ENCODE assay signal across 25 mouse cellular contexts in the genomic region with DNA sequence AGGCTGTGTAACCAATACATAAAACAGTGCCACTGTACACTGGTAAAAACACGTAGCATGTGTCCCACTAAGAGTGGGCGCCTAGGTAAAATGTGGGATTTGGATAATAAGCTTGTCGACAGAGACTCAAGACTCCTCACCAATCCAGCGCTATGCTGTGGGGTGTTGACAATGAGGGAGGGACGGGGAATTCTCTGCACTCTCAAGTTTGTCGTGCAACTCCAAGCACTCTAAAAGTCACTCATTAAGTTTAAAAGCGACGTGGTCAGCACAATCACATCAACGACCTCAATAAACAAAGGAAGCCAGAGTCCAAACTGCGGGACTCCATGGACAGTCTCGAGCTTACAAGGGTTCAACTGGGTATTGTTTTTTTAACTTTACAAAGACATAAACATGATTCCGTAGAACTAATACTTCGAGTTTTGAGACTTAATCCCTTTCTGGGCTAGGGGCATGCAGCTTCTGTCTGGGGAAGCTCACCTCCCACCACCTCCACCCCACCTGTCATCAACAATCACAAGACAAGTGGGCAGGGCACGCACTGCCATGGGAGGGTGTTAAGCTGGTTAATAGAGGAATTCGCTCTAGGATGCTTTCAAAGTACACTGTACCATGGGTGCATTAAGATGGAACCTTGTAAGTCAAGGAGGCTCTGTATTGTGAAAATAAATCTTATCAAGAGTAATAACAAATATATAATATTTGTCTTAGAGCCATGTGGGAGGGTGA. TPM values are rescaled to one million over a fixed set of nuclear protein-coding genes. Genes with fewer than 3 reads are reported as not detected.
DNase-seq lines count a peak whose midpoint lies in the region; ATAC-seq and TF ChIP-seq lines count a peak whose summit lies in the region.
"Had no signal": no experiment of that assay in that cellular context is flagged by ENCODE, and none has a peak within 500 bp of the region (broad histone marks: within the 10 kb centered on the region; RNA-seq: fewer than 3 reads in every experiment).

No protein-coding gene starts in this region.

- H3K27ac ChIP-seq in heart, embryonic 11.5 days (ENCODE audit: low read depth, low read length): 0 out of 2 replicates have a peak overlapping the region, but pooled peaks have one; percentile 4
- H3K27ac ChIP-seq in heart, embryonic 16.5 days (ENCODE audit: low read length): peak overlapping the region; percentile 37; the same call in 1 of the 2 replicates
- H3K27ac ChIP-seq in kidney, embryonic 14.5 days (ENCODE audit: low read depth, low read length): no peak overlapping the region
- H3K27ac ChIP-seq in limb, embryonic 14.5 days (replicated peaks; ENCODE audit: low read depth, low read length): no peak overlapping the region
- H3K27ac ChIP-seq: embryonic facial prominence, embryonic 10.5 days; forebrain, embryonic 13.5 days; hindbrain, embryonic 15.5 days had no signal

- 42% methylated on average over 15 of the region's 15 CpGs for WGBS in heart, embryonic 11.5 days (ENCODE audit: insufficient replicate concordance)
- 35% methylated on average over 15 of the region's 15 CpGs for WGBS in heart, embryonic 16.5 days
- 54% methylated on average over 15 of the region's 15 CpGs for WGBS in kidney, embryonic 14.5 days
- 60% methylated on average over 15 of the region's 15 CpGs for WGBS in limb, embryonic 14.5 days

- TF ChIP-seq POLR2A in limb, embryonic 14.5 days (IDR thresholded peaks at IDR 0.05; ENCODE audit: borderline replicate concordance, extremely low read depth, insufficient read depth, insufficient read length): no peak

- H3K36me3 ChIP-seq in heart, embryonic 11.5 days (ENCODE audit: control insufficient read depth, insufficient read depth, low read length): no peaks in the 10 kb centered on the region
- no peaks in the 10 kb centered on the region for H3K36me3 ChIP-seq in heart, embryonic 16.5 days (ENCODE audit: control insufficient read depth, insufficient read depth)
- H3K36me3 ChIP-seq in kidney, embryonic 14.5 days (ENCODE audit: control insufficient read depth, insufficient read depth, low read length): no peaks in the 10 kb centered on the region
- H3K36me3 ChIP-seq in limb, embryonic 14.5 days (ENCODE audit: control insufficient read depth, insufficient read depth, low read length): no peaks in the 10 kb centered on the region
- H3K36me3 ChIP-seq: embryonic facial prominence, embryonic 10.5 days; hindbrain, embryonic 15.5 days had no signal

- H3K4me3 ChIP-seq in heart, embryonic 11.5 days (ENCODE audit: low read depth, low read length): no peak overlapping the region
- H3K4me3 ChIP-seq in heart, embryonic 16.5 days (ENCODE audit: low read length): no peak overlapping the region
- no peak overlapping the region for H3K4me3 ChIP-seq in kidney, embryonic 14.5 days (ENCODE audit: low read length)
- no peak overlapping the region for H3K4me3 ChIP-seq in limb, embryonic 14.5 days (replicated peaks; ENCODE audit: low read length)
- H3K4me3 ChIP-seq: embryonic facial prominence, embryonic 10.5 days; forebrain, embryonic 13.5 days; hindbrain, embryonic 15.5 days had no signal

- H3K27me3 ChIP-seq in heart, embryonic 11.5 days (ENCODE audit: control insufficient read depth, insufficient read depth, low read length): no peaks in the 10 kb centered on the region
- H3K27me3 ChIP-seq in heart, embryonic 16.5 days (ENCODE audit: control insufficient read depth, insufficient read depth, low read length): no peaks in the 10 kb centered on the region
- H3K27me3 ChIP-seq in kidney, embryonic 14.5 days (ENCODE audit: control insufficient read depth, insufficient read depth, low read length): no peaks in the 10 kb centered on the region
- no peaks in the 10 kb centered on the region for H3K27me3 ChIP-seq in limb, embryonic 14.5 days (ENCODE audit: control insufficient read depth, insufficient read depth, low read length)
- H3K27me3 ChIP-seq: CH12.LX; forebrain, embryonic 13.5 days; hindbrain, embryonic 15.5 days; Patski had no signal

- no peaks in the 10 kb centered on the region for H3K9me3 ChIP-seq in heart, embryonic 11.5 days (replicated peaks; ENCODE audit: control insufficient read depth, low read length)
- H3K9me3 ChIP-seq in heart, embryonic 16.5 days (replicated peaks; ENCODE audit: control insufficient read depth, low read length): no peaks in the 10 kb centered on the region
- no peaks in the 10 kb centered on the region for H3K9me3 ChIP-seq in kidney, embryonic 14.5 days (ENCODE audit: control insufficient read depth, low read length)
- H3K9me3 ChIP-seq in limb, embryonic 14.5 days (ENCODE audit: control insufficient read depth, low read length): no peaks in the 10 kb centered on the region
- H3K9me3 ChIP-seq: embryonic facial prominence, embryonic 10.5 days; forebrain, embryonic 13.5 days; hindbrain, embryonic 15.5 days had no signal

- no peak for ATAC-seq in heart, embryonic 11.5 days (replicated peaks; ENCODE audit: insufficient number of reproducible peaks, low FRiP score, low TSS enrichment)
- no peak for ATAC-seq in heart, embryonic 16.5 days (replicated peaks; ENCODE audit: extremely low read depth, insufficient read depth, low FRiP score)
- ATAC-seq in kidney, embryonic 14.5 days (ENCODE audit: low FRiP score, low TSS enrichment): no peak
- ATAC-seq in limb, embryonic 14.5 days (ENCODE audit: low FRiP score, low read depth): peak; percentile 19; the same call in 1 of the 2 replicates
- ATAC-seq: activated CD4-positive, CD25-positive, alpha-beta regulatory T cell, adult 4 months; forebrain, embryonic 13.5 days; forebrain, postnatal 0 days; Patski had no signal

- peaks cover 7% of the 10 kb centered on the region; the same call in 1 of the 2 replicates for H3K4me1 ChIP-seq in heart, embryonic 11.5 days (ENCODE audit: control insufficient read depth, insufficient read depth, low read length)
- H3K4me1 ChIP-seq in heart, embryonic 16.5 days (ENCODE audit: control insufficient read depth, insufficient read depth, low read length): peaks cover 13% of the 10 kb centered on the region
- 0 out of 2 replicates have a peak, but pooled peaks cover under 1% of the 10 kb centered on the region for H3K4me1 ChIP-seq in kidney, embryonic 14.5 days (ENCODE audit: control insufficient read depth, insufficient read depth, low read length)
- no peaks in the 10 kb centered on the region for H3K4me1 ChIP-seq in limb, embryonic 14.5 days (ENCODE audit: control insufficient read depth, insufficient read depth, low read length)
- H3K4me1 ChIP-seq: forebrain, embryonic 13.5 days had no signal

- no peak for DNase-seq in heart, postnatal 25 days (ENCODE audit: low spot score)
- DNase-seq in heart, adult 8-10 months (ENCODE audit: low spot score): no peak
- DNase-seq in kidney, adult 9 months: peak; percentile 29
- no peak for DNase-seq in limb, embryonic 14.5 days (ENCODE audit: low spot score)
- no peak for DNase-seq in right cerebral cortex, adult 18-20 months
- DNase-seq: adrenal gland, postnatal 25 days; cerebellum, adult 2 months; cerebellum, postnatal 10 days; forebrain, postnatal 0 days; gastrocnemius, postnatal 14 days; heart, postnatal 10 days; kidney, adult 11 months had no signal

- no peak overlapping the region for H3K4me2 ChIP-seq in heart, embryonic 11.5 days
- H3K4me2 ChIP-seq in heart, embryonic 16.5 days (ENCODE audit: low read depth, low read length): no peak overlapping the region
- H3K4me2 ChIP-seq in kidney, embryonic 14.5 days (replicated peaks; ENCODE audit: low read depth, low read length): no peak overlapping the region
- no peak overlapping the region for H3K4me2 ChIP-seq in limb, embryonic 14.5 days (replicated peaks; ENCODE audit: low read depth, low read length, severe bottlenecking)
- H3K4me2 ChIP-seq: forebrain, embryonic 13.5 days; hindbrain, embryonic 15.5 days had no signal

- no peak overlapping the region for H3K9ac ChIP-seq in heart, embryonic 11.5 days (ENCODE audit: low read depth, low read length)
- no peak overlapping the region for H3K9ac ChIP-seq in heart, embryonic 16.5 days (ENCODE audit: low read length)
- H3K9ac ChIP-seq in kidney, embryonic 14.5 days (ENCODE audit: low read depth, low read length): no peak overlapping the region
- no peak overlapping the region for H3K9ac ChIP-seq in limb, embryonic 14.5 days (ENCODE audit: low read depth, low read length, severe bottlenecking)
- H3K9ac ChIP-seq: forebrain, embryonic 13.5 days; forebrain, postnatal 0 days; hindbrain, embryonic 15.5 days had no signal

- intact Hi-C loops in heart, postnatal 25 days (cut with DNase I): loop anchor here (10.0 kb wide), 1 partner anchor 358 kb away; the partner anchor contains the start of gene Tsen15

RNA-seq across cellular contexts. Expression of gene Apobec4, which starts 7.1 kb away (rescaled TPM):
- not detected in 2 replicates for polyA plus RNA-seq in heart, embryonic 11.5 days (2014; fragmentation: Nextera tagmentation; extraction: Ambion mirVana)
- total RNA-seq in heart, postnatal 25 days (2021): not detected
- not detected in 2 replicates for polyA plus RNA-seq in heart, embryonic 16.5 days (2015; fragmentation: Nextera tagmentation; extraction: Ambion mirVana)
- total RNA-seq in heart, adult 8-10 months (2022): not detected
- not detected in 2 replicates for polyA plus RNA-seq in kidney, embryonic 14.5 days (2014; fragmentation: Nextera tagmentation; extraction: Ambion mirVana)
- not detected in 2 replicates for polyA plus RNA-seq in limb, embryonic 14.5 days (2012; rRNA removed)
- not detected in 2 replicates for polyA plus RNA-seq in limb, embryonic 14.5 days (2014; fragmentation: Nextera tagmentation; extraction: Ambion mirVana)
- total RNA-seq: adrenal gland, adult 18-20 months; adrenal gland, postnatal 25 days; CH12.LX; gastrocnemius, adult 18-20 months; gastrocnemius, postnatal 14 days; heart, postnatal 10 days had no signal
- polyA plus RNA-seq: activated CD4-positive, CD25-positive, alpha-beta regulatory T cell, adult 4 months; cerebellum, adult 2 months; embryonic facial prominence, embryonic 10.5 days; gonadal fat pad, adult 2 months; hindbrain, embryonic 11.5 days; hindbrain, embryonic 15.5 days; Patski had no signal

RNA-seq across cellular contexts. Expression of gene Rgl1, which starts 22.9 kb away (rescaled TPM):
- polyA plus RNA-seq in heart, embryonic 11.5 days (2014; fragmentation: Nextera tagmentation; extraction: Ambion mirVana): 61.0 and 68.7 TPM in 2 replicates
- total RNA-seq in heart, postnatal 25 days (2021): 10 to 100 TPM; 37.0 to 38.2 TPM
- polyA plus RNA-seq in heart, embryonic 16.5 days (2015; fragmentation: Nextera tagmentation; extraction: Ambion mirVana): 60.1 and 61.0 TPM in 2 replicates
- 10 to 100 TPM; 30.2 to 37.8 (median 35.0) TPM for total RNA-seq in heart, adult 8-10 months (2022)
- polyA plus RNA-seq in kidney, embryonic 14.5 days (2014; fragmentation: Nextera tagmentation; extraction: Ambion mirVana): 45.2 and 63.8 TPM in 2 replicates
- polyA plus RNA-seq in limb, embryonic 14.5 days (2012; rRNA removed): 28.5 and 29.6 TPM in 2 replicates
- 40.5 and 46.1 TPM in 2 replicates for polyA plus RNA-seq in limb, embryonic 14.5 days (2014; fragmentation: Nextera tagmentation; extraction: Ambion mirVana)

RNA-seq across cellular contexts. Expression of gene Arpc5, which starts 23.1 kb away (rescaled TPM):
- polyA plus RNA-seq in heart, embryonic 11.5 days (2014; fragmentation: Nextera tagmentation; extraction: Ambion mirVana): 257 and 268 TPM in 2 replicates
- total RNA-seq in heart, postnatal 25 days (2021): 10 to 100 TPM; 34.7 to 40.4 TPM
- 196 and 229 TPM in 2 replicates for polyA plus RNA-seq in heart, embryonic 16.5 days (2015; fragmentation: Nextera tagmentation; extraction: Ambion mirVana)
- 10 to 100 TPM; 21.9 to 27.8 (median 25.9) TPM for total RNA-seq in heart, adult 8-10 months (2022)
- polyA plus RNA-seq in kidney, embryonic 14.5 days (2014; fragmentation: Nextera tagmentation; extraction: Ambion mirVana): 228 and 240 TPM in 2 replicates
- polyA plus RNA-seq in limb, embryonic 14.5 days (2012; rRNA removed): 96.4 and 136 TPM in 2 replicates
- polyA plus RNA-seq in limb, embryonic 14.5 days (2014; fragmentation: Nextera tagmentation; extraction: Ambion mirVana): 257 and 263 TPM in 2 replicates

RNA-seq across cellular contexts. Expression of gene Ncf2, which starts 56.7 kb away (rescaled TPM):
- 3.7 and 4.7 TPM in 2 replicates for polyA plus RNA-seq in heart, embryonic 11.5 days (2014; fragmentation: Nextera tagmentation; extraction: Ambion mirVana)
- 1 to 10 TPM; 2.9 to 3.7 TPM for total RNA-seq in heart, postnatal 25 days (2021)
- 4.0 and 6.1 TPM in 2 replicates for polyA plus RNA-seq in heart, embryonic 16.5 days (2015; fragmentation: Nextera tagmentation; extraction: Ambion mirVana)
- 1 to 10 TPM; 2.3 to 4.3 (median 3.9) TPM for total RNA-seq in heart, adult 8-10 months (2022)
- 5.6 and 7.1 TPM in 2 replicates for polyA plus RNA-seq in kidney, embryonic 14.5 days (2014; fragmentation: Nextera tagmentation; extraction: Ambion mirVana)
- 3.8 and 5.2 TPM in 2 replicates for polyA plus RNA-seq in limb, embryonic 14.5 days (2012; rRNA removed)
- 6.0 and 6.8 TPM in 2 replicates for polyA plus RNA-seq in limb, embryonic 14.5 days (2014; fragmentation: Nextera tagmentation; extraction: Ambion mirVana)

Comparison
In these comparisons a context has a peak if more than half of its experiments do, and no peak if none do; other contexts are left out.
1. H3K27ac ChIP-seq: peak in heart, embryonic 11.5 days (single experiment) and heart, embryonic 16.5 days (single experiment); none in kidney, embryonic 14.5 days (single experiment) and limb, embryonic 14.5 days (single experiment).